Mouse (Mus musculus) neural tube, embryonic 11.5 days (tissue): ENCODE measurements at regions not wholly inside any gene's neighbourhood (a gene's known extent, or its start where the extent isn't known, plus 50 kb on each side); places are given as distances from the start of the nearest gene placed in this dataset.
"Not testable (repeated sequence)": the region's sequence is repeated elsewhere in the genome, so short reads cannot be mapped to it uniquely, and the experiment has no call there.

Experiments
- ATAC-seq: fragments of 200-750 bp; cut with Nextera tagmentation; 2 replicates; pipeline ENCODE4 v1.8.0; 2017; ENCODE audit warnings: moderate number of reproducible peaks, mild to moderate bottlenecking, moderate TSS enrichment, moderate library complexity; ENCODE audit not compliant: insufficient read depth, low FRiP score, low TSS enrichment
- DNase-seq: peaks from one replicate; pipeline ENCODE4 v3.0.0-alpha.2; 2015; ENCODE audit warnings: low spot score
- H3K27ac ChIP-seq: fragments of 300-500 bp; sonication (generic); 2 replicates; pipeline ENCODE4 v1.5.1; 2014; ENCODE audit warnings: low read depth, mild to moderate bottlenecking, low read length
- H3K27me3 ChIP-seq: fragments of 300-500 bp; sonication (generic); 2 replicates; pipeline ENCODE4 v1.6.1; 2014; ENCODE audit warnings: mild to moderate bottlenecking, low read length, mixed read lengths; ENCODE audit not compliant: control insufficient read depth, insufficient read depth
- H3K36me3 ChIP-seq: fragments of 300-500 bp; sonication (generic); 2 replicates; pipeline ENCODE4 v1.6.1; 2014; ENCODE audit warnings: mild to moderate bottlenecking, low read length, moderate library complexity, mixed read lengths; ENCODE audit not compliant: control insufficient read depth, insufficient read depth
- H3K4me1 ChIP-seq: fragments of 300-500 bp; sonication (generic); 2 replicates; pipeline ENCODE4 v1.6.1; 2014; ENCODE audit warnings: low read length, mixed read lengths; ENCODE audit not compliant: control insufficient read depth, insufficient read depth
- H3K4me2 ChIP-seq: fragments of 300-500 bp; sonication (generic); 2 replicates; pipeline ENCODE4 v1.6.1; 2014; ENCODE audit warnings: low read depth, mild to moderate bottlenecking, moderate library complexity
- H3K4me3 ChIP-seq: fragments of 300-500 bp; sonication (generic); 2 replicates; pipeline ENCODE4 v1.5.1; 2014; ENCODE audit warnings: low read depth, low read length
- H3K9ac ChIP-seq: fragments of 300-500 bp; sonication (generic); 2 replicates; pipeline ENCODE4 v1.6.1; 2014; ENCODE audit warnings: mild to moderate bottlenecking, low read length
- H3K9me3 ChIP-seq: fragments of 300-500 bp; sonication (generic); 2 replicates; pipeline ENCODE4 v1.6.1; 2016; ENCODE audit warnings: low read length; ENCODE audit not compliant: control insufficient read depth
- WGBS: fragments of 180-500 bp; shearing (Covaris S2); extraction: QIAGEN DNeasy Blood & Tissue Kit; methylation state at CpG from one replicate; pipeline ENCODE4 v1.1.7; 2014; 5-methylcytosine and 5-hydroxymethylcytosine counted together

DNA sequence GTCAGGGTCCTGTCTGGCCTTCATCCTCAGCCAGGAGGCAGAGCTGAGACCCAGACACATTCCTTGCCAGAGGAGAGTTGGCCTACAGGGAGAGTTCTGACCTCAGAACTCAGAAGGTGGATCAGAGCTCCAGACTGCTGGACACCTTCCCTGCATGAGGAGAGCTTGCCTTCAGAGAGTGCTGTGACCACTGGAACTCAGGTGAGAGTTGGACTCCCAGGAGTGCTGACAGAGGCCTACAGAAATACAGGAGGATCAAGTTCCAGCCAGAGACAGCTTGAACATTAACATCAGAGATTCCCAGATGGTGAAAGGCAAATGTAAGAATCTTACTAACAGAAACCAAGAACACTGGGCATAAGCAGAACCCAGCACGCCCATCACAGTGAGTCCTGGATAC lies 117.0 kb downstream of the Lyplal1 start:
- not testable (repeated sequence) for ATAC-seq, H3K4me2 ChIP-seq, H3K4me1 ChIP-seq, H3K36me3 ChIP-seq, H3K9me3 ChIP-seq, DNase-seq, H3K9ac ChIP-seq, H3K4me3 ChIP-seq, H3K27ac ChIP-seq, H3K27me3 ChIP-seq
- 97% methylated on average over 1 of the region's 1 CpGs for WGBS

DNA sequence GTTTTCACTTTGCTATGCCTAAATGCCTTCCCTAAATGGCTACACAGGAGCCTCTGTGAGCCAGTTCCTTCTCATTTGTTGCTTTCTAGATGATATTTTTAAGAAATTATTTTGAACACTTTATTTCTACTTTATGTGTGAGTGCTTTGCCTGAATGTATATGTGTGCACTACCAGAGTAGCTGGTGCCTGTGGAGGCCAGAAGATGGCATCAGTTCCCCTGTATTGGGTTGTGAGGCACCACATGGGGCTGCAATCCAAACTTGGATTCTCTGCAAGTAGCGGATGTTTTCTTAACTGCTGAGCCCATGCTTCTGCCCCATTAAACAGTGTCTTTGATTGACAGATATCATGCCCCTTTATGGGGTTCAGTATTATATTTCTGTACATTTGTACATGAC lies 103.7 kb downstream of the Lyplal1 start:
- H3K4me1 ChIP-seq = no peaks in the 10 kb centered on the region
- H3K9me3 ChIP-seq = no peaks in the 10 kb centered on the region
- no peak overlapping the region for H3K4me2 ChIP-seq
- no peak overlapping the region for H3K27ac ChIP-seq
- no peak for ATAC-seq
- DNase-seq = no peak
- no peak overlapping the region for H3K4me3 ChIP-seq
- WGBS = 85% methylated on average over 1 of the region's 1 CpGs
- no peaks in the 10 kb centered on the region for H3K27me3 ChIP-seq
- H3K36me3 ChIP-seq = no peaks in the 10 kb centered on the region
- H3K9ac ChIP-seq = no peak overlapping the region

DNA sequence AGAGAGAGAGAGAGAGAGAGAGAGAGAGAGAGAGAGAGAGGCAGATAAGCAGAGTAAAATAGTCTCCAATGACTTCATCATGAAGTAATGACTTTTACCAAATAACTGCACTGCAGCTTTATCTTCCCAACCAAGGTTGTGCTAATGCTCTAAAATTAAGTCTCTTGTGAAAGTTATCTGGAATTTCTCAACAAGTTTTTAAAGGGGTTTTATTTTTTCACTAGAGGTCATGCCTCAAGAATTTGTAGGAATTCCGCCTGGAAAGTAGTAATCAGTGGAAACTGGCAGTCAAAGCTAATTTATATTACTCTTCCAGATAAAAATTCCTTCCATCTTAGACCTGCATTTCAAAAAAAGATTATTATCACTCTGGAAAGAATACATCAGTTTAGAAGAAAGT lies 102.9 kb downstream of the Lyplal1 start:
- no peak overlapping the region for H3K27ac ChIP-seq
- H3K4me1 ChIP-seq = no peaks in the 10 kb centered on the region
- no peak overlapping the region for H3K4me3 ChIP-seq
- no peaks in the 10 kb centered on the region for H3K36me3 ChIP-seq
- no peak overlapping the region for H3K9ac ChIP-seq
- WGBS = 88% methylated on average over 1 of the region's 1 CpGs
- H3K9me3 ChIP-seq = no peaks in the 10 kb centered on the region
- no peak overlapping the region for H3K4me2 ChIP-seq
- ATAC-seq (no peak), DNase-seq (no peak)
- H3K27me3 ChIP-seq = no peaks in the 10 kb centered on the region

DNA sequence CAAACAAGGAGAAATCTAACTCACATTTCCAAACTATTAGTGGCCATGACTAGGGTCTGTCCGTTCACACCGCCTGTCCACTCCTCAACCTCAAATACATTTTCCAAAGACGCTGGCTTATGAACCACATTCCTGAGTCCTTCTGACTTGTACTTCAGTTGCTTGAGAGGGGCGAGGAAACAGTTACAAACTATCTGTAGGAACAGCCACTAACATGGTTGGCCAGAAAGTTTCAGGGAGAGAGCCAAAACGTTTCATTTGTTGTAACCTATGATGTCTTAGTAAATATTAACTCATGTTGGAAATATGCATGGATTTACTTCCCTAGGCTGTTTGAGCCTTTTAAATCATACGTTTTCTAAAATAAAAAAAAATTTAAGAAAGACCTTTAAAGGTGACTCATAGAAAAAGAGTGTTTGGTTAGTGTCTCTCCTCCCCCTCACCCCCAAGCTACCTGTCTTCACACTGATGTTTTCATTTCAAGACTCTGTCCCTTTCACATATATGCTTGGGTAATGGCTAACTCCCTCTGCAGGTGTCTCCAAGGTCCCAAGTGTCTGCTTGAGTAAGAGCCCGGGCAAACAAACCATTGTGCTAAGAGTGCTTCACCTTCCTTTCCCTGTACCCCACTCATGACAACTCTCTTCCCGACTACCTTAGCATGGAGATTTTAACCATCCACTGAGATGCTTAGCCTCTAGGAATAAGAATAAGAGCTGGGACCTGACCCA lies 101.1 kb downstream of the Lyplal1 start:
- Histone ChIP-seq H3K9me3 (no peaks in the 10 kb centered on the region), H3K9ac (no peak overlapping the region), H3K4me3 (no peak overlapping the region), H3K27me3 (no peaks in the 10 kb centered on the region), H3K4me2 (no peak overlapping the region), H3K27ac (no peak overlapping the region), H3K36me3 (no peaks in the 10 kb centered on the region), H3K4me1 (no peaks in the 10 kb centered on the region)
- 84% methylated on average over 8 of the region's 8 CpGs for WGBS
- no peak for DNase-seq
- ATAC-seq = no peak

DNA sequence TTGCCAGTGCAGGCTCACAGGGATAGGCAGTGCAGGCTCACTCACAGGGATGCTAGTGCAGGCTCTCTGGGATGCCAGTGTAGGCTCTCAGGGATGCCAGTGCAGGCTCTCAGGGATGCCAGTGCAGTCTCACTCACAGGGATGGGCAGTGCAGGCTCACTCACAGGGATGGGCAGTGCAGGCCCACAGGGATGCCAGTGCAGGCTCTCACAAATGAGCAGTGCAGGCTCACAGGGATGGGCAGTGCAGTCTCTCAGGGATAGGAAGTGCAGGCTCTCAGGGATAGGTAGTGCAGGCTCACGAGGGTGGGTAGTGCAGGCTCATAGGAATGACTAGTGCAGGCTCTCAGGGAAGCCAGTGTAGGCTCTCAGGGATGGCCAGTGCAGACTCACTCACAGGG lies 99.6 kb downstream of the Lyplal1 start:
- Histone ChIP-seq H3K36me3 (no peaks in the 10 kb centered on the region), H3K9me3 (no peaks in the 10 kb centered on the region), H3K4me2 (no peak overlapping the region), H3K4me1 (no peaks in the 10 kb centered on the region), H3K27ac (no peak overlapping the region), H3K4me3 (no peak overlapping the region), H3K27me3 (no peaks in the 10 kb centered on the region), H3K9ac (no peak overlapping the region)
- ATAC-seq = no peak
- DNase-seq = no peak
- 81% methylated on average over 1 of the region's 1 CpGs for WGBS

DNA sequence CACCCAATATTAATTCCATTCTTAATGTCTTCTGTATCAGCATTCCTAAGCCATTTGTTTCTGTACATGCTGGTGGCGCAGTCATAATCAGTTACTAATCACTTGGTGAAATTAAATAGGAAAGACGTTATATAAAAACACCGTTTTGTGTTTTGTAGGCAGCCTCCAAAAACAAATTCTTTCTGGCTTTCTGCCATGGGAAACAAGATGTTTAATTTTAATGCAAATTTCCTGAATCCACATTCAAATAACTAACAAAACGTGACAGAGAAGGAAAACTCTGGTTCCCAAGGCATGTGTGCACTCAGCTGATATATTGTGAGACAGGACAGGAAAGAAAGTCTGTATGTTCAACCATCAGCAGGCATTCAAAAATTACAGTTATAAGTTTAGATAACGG lies 97.6 kb downstream of the Lyplal1 start:
- DNase-seq (no peak), ATAC-seq (no peak)
- no peaks in the 10 kb centered on the region for H3K9me3 ChIP-seq
- H3K9ac ChIP-seq = no peak overlapping the region
- H3K27ac ChIP-seq = no peak overlapping the region
- no peak overlapping the region for H3K4me3 ChIP-seq
- no peaks in the 10 kb centered on the region for H3K36me3 ChIP-seq
- H3K4me2 ChIP-seq = no peak overlapping the region
- no peaks in the 10 kb centered on the region for H3K27me3 ChIP-seq
- 94% methylated on average over 5 of the region's 5 CpGs for WGBS
- no peaks in the 10 kb centered on the region for H3K4me1 ChIP-seq

DNA sequence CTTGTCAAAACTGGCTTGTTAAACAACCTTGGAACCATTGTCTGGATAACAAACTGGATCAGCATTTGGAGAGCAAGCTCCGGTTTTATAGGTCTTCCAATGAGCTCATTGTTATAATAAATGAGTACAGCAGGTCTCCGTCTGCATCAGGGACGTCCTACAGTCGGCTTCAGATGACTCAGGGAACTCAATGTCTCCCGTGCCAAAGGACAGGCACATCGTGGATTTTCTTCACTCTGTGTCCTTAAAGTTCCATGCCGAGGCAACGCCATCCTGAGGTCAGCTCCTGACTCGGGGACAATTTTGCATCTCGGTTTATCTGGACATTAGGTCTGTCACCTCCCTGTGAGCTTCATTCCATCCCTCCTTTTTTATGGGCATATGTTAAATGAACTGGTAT lies 85.2 kb downstream of the Lyplal1 start:
- Histone ChIP-seq H3K4me3 (no peak overlapping the region), H3K4me1 (no peaks in the 10 kb centered on the region), H3K27me3 (no peaks in the 10 kb centered on the region), H3K9ac (no peak overlapping the region), H3K4me2 (no peak overlapping the region), H3K36me3 (no peaks in the 10 kb centered on the region), H3K9me3 (no peaks in the 10 kb centered on the region), H3K27ac (no peak overlapping the region)
- DNase-seq = no peak
- no peak for ATAC-seq
- 76% methylated on average over 10 of the region's 10 CpGs for WGBS

DNA sequence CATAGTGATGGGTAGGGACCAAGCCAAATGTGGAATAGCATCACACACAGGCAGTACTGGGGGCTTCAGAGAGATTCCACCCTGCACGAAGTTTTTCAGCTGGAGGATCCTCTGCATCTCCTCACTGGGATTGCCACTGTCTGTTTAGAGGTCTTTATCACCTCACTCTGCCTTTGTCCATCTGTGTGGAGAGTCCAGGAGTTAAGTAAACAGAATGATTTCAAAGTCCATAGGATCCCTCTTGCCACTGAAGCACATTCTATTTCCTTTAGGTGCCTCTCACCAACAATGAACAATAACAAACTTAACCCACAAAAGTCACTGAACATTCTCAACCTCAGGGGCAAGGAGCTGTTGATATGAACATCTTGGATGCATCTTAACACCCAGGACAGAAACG lies 82.7 kb downstream of the Lyplal1 start:
- DNase-seq (no peak), ATAC-seq (no peak)
- no peak overlapping the region for H3K27ac ChIP-seq
- H3K4me1 ChIP-seq = no peaks in the 10 kb centered on the region
- H3K9ac ChIP-seq = no peak overlapping the region
- H3K36me3 ChIP-seq = no peaks in the 10 kb centered on the region
- H3K4me2 ChIP-seq = no peak overlapping the region
- no peaks in the 10 kb centered on the region for H3K27me3 ChIP-seq
- 64% methylated on average over 2 of the region's 2 CpGs for WGBS
- H3K9me3 ChIP-seq = no peaks in the 10 kb centered on the region
- H3K4me3 ChIP-seq = no peak overlapping the region
